Mouse (Mus musculus) liver, embryonic 12.5 days (tissue): ENCODE data around the gene Dlg2. TPM values are rescaled to one million over a fixed set of nuclear protein-coding genes. Genes with fewer than 3 reads are reported as not detected.

Experiments used
- ATAC-seq: fragments of 200-750 bp; cut with Nextera tagmentation; 2 replicates; pipeline ENCODE4 v1.8.0; 2017; ENCODE audit warnings: moderate number of reproducible peaks, mild to moderate bottlenecking, moderate library complexity
- H3K27ac ChIP-seq: fragments of 300-500 bp; sonication (generic); 2 replicates; pipeline ENCODE4 v1.5.1; 2016; ENCODE audit warnings: mild to moderate bottlenecking
- H3K27me3 ChIP-seq: fragments of 300-500 bp; sonication (generic); replicated peaks from 2 replicates; pipeline ENCODE4 v1.6.1; 2016; ENCODE audit warnings: mild to moderate bottlenecking, moderate library complexity
- H3K36me3 ChIP-seq: fragments of 300-500 bp; sonication (generic); 2 replicates; pipeline ENCODE4 v1.6.1; 2016; ENCODE audit warnings: mild to moderate bottlenecking, moderate library complexity
- H3K4me1 ChIP-seq: fragments of 300-500 bp; sonication (generic); 2 replicates; pipeline ENCODE4 v1.6.1; 2016
- H3K4me2 ChIP-seq: fragments of 300-500 bp; sonication (generic); 2 replicates; pipeline ENCODE4 v1.6.1; 2016; ENCODE audit warnings: mild to moderate bottlenecking, moderate library complexity
- H3K4me3 ChIP-seq: fragments of 300-500 bp; sonication (generic); 2 replicates; pipeline ENCODE4 v1.5.1; 2016; ENCODE audit warnings: mild to moderate bottlenecking, moderate library complexity
- H3K9ac ChIP-seq: fragments of 300-500 bp; sonication (generic); 2 replicates; pipeline ENCODE4 v1.6.1; 2016; ENCODE audit warnings: mild to moderate bottlenecking, moderate library complexity
- H3K9me3 ChIP-seq: fragments of 300-500 bp; sonication (generic); replicated peaks from 2 replicates; pipeline ENCODE4 v1.6.1; 2016; ENCODE audit warnings: mild to moderate bottlenecking, moderate library complexity
- WGBS: fragments of 180-500 bp; shearing (Covaris S2); methylation state at CpG from one replicate; pipeline ENCODE4 v1.1.7; 2016; ENCODE audit not compliant: insufficient replicate concordance; 5-methylcytosine and 5-hydroxymethylcytosine counted together
- polyA plus RNA-seq: library from polyadenylated mRNA; unstranded; fragments of >200 nt; fragmentation: Nextera tagmentation; extraction: Ambion mirVana; gene quantifications from 2 replicates; pipeline ENCODE4 v1.2.1, GENCODE M21; 2016

The Dlg2 gene
- polyA plus RNA-seq, 1 experiment from 2014 or later = 1.1 TPM

DNA sequence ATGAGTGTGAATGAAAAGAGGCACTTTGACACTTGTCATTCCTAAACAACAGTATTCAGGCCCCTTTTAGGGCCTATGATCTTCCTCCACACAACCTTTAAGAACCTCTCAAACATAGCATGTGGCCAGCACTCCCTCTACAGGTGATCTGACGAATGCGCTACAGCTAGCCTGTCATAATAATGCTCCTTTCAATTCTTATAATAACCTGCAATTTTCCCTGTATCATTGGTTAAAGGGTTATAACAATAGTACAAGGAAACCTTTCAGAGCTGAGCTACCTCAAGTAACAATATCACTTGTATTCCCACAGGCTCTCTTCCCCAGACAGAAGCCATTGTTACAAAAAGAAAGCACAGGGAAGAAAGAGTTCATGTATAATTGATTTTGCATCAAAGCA lies 1105.7 kb downstream of the Dlg2 start:
- Histone ChIP-seq H3K9me3 (no peaks in the 10 kb centered on the region), H3K4me3 (no peak overlapping the region), H3K4me1 (no peaks in the 10 kb centered on the region), H3K27me3 (no peaks in the 10 kb centered on the region), H3K4me2 (no peak overlapping the region), H3K27ac (no peak overlapping the region), H3K36me3 (no peaks in the 10 kb centered on the region), H3K9ac (no peak overlapping the region)
- ATAC-seq = no peak
- 70% methylated on average over 2 of the region's 2 CpGs for WGBS

GRCm38 (mm10) chr7:91583566-91583965 lies 1107.1 kb downstream of the Dlg2 start:
- Histone ChIP-seq H3K4me3 (no peak overlapping the region), H3K36me3 (no peaks in the 10 kb centered on the region), H3K27ac (no peak overlapping the region), H3K27me3 (no peaks in the 10 kb centered on the region), H3K9ac (no peak overlapping the region), H3K9me3 (no peaks in the 10 kb centered on the region), H3K4me1 (no peaks in the 10 kb centered on the region), H3K4me2 (no peak overlapping the region)
- 40% methylated on average over 1 of the region's 1 CpGs for WGBS
- no peak for ATAC-seq

DNA sequence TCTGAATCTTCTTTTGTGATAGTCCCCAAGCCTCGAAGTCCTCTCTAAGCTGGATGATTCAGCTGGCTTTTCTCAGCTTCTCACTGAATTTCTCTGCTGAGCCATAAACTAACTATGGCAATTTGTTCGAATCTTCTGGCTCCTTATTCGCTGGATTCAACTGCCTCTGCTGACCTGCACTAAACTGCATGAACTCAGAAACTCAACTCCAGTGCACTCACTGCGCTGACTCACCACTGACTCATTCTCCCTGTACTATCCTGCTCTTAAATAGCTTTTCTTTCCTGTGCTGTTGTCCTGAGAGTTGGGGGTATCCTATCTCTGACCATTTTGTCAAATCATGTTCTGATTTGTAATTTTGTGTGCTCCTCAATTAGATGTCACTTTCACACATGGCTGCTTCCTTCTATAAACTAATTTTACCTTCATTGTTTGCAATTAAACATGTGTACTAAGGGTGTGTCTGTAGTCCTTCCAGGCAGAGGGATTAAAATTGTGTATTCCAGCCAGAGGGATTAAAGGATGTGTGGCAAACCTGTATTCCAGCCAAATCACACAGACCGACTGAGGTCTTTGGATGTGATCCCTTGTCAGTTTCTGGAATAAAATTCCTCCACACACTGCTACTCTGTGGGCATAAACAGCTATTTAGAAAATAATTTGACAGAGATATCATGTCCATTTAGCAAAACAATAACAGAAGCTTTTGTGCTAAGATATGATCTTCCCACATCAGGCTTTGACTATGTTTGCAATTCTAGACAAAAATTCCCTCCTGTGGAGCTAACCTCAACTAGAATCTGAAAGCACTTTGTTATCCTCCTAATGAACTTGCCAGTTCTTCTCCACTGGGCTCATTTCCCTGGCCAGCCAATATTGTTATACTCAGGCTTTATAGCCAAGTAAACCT lies 1115.0 kb downstream of the Dlg2 start:
- H3K9me3 ChIP-seq = no peaks in the 10 kb centered on the region
- no peak overlapping the region for H3K9ac ChIP-seq
- H3K4me1 ChIP-seq = no peaks in the 10 kb centered on the region
- no peaks in the 10 kb centered on the region for H3K27me3 ChIP-seq
- H3K4me3 ChIP-seq = no peak overlapping the region
- 55% methylated on average over 5 of the region's 5 CpGs for WGBS
- H3K36me3 ChIP-seq = no peaks in the 10 kb centered on the region
- ATAC-seq = no peak
- no peak overlapping the region for H3K27ac ChIP-seq
- H3K4me2 ChIP-seq = no peak overlapping the region

- ATAC-seq = no peak
- Histone ChIP-seq H3K4me2 (no peak overlapping the region), H3K4me3 (no peak overlapping the region), H3K36me3 (no peaks in the 10 kb centered on the region), H3K9me3 (no peaks in the 10 kb centered on the region), H3K4me1 (no peaks in the 10 kb centered on the region), H3K27me3 (no peaks in the 10 kb centered on the region), H3K27ac (no peak overlapping the region), H3K9ac (no peak overlapping the region)
- 29% methylated on average over 4 of the region's 4 CpGs for WGBS
Observed at GRCm38 (mm10) chr7:91598549-91598948, 1122.1 kb downstream of the Dlg2 start.

- Histone ChIP-seq H3K9me3 (no peaks in the 10 kb centered on the region), H3K4me3 (no peak overlapping the region), H3K27me3 (no peaks in the 10 kb centered on the region), H3K36me3 (no peaks in the 10 kb centered on the region), H3K27ac (no peak overlapping the region), H3K9ac (no peak overlapping the region), H3K4me2 (no peak overlapping the region), H3K4me1 (no peaks in the 10 kb centered on the region)
- no peak for ATAC-seq
Observed at GRCm38 (mm10) chr7:91601307-91601706, 1124.8 kb downstream of the Dlg2 start.

GRCm38 (mm10) chr7:91603561-91603960 lies 1127.1 kb downstream of the Dlg2 start:
- H3K36me3 ChIP-seq = no peaks in the 10 kb centered on the region
- H3K27ac ChIP-seq = no peak overlapping the region
- H3K27me3 ChIP-seq = no peaks in the 10 kb centered on the region
- H3K4me3 ChIP-seq = no peak overlapping the region
- no peak overlapping the region for H3K4me2 ChIP-seq
- 57% methylated on average over 4 of the region's 4 CpGs for WGBS
- H3K9ac ChIP-seq = no peak overlapping the region
- ATAC-seq = no peak
- no peaks in the 10 kb centered on the region for H3K9me3 ChIP-seq
- no peaks in the 10 kb centered on the region for H3K4me1 ChIP-seq

DNA sequence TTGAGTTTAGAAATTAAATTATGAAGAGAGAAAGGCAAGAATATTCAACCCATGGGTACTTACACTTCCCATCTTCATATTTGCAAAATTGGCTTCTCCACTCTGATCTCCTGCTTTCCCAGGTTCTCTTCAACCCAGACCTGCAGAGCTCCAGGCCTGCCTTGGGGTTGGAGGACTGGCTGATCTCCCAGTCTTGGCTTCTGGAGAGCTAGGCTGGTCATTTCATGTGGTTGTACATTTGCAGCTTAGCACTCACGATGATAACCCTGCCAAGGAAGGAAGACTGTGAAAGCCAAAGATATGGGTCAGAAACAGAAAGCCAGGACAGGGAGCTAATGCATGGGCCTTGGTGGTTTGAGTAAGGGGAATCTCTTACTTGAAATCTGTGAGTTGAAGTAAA lies 1176.6 kb downstream of the Dlg2 start:
- Histone ChIP-seq H3K9ac (no peak overlapping the region), H3K27ac (no peak overlapping the region), H3K4me3 (no peak overlapping the region), H3K4me2 (no peak overlapping the region), H3K27me3 (no peaks in the 10 kb centered on the region), H3K4me1 (no peaks in the 10 kb centered on the region), H3K9me3 (no peaks in the 10 kb centered on the region), H3K36me3 (no peaks in the 10 kb centered on the region)
- 45% methylated on average over 1 of the region's 1 CpGs for WGBS
- ATAC-seq = no peak

GRCm38 (mm10) chr7:91659498-91659897 lies 1183.0 kb downstream of the Dlg2 start:
- no peak overlapping the region for H3K9ac ChIP-seq
- H3K27ac ChIP-seq = no peak overlapping the region
- 65% methylated on average over 2 of the region's 2 CpGs for WGBS
- H3K27me3 ChIP-seq = no peaks in the 10 kb centered on the region
- no peak for ATAC-seq
- H3K4me1 ChIP-seq = no peaks in the 10 kb centered on the region
- no peaks in the 10 kb centered on the region for H3K9me3 ChIP-seq
- no peak overlapping the region for H3K4me3 ChIP-seq
- no peaks in the 10 kb centered on the region for H3K36me3 ChIP-seq
- H3K4me2 ChIP-seq = no peak overlapping the region

GRCm38 (mm10) chr7:91672236-91673017 lies 1196.0 kb downstream of the Dlg2 start:
- no peak overlapping the region for H3K9ac ChIP-seq
- H3K4me2 ChIP-seq = no peak overlapping the region
- 67% methylated on average over 13 of the region's 13 CpGs for WGBS
- no peak overlapping the region for H3K27ac ChIP-seq
- no peak for ATAC-seq
- no peaks in the 10 kb centered on the region for H3K9me3 ChIP-seq
- H3K36me3 ChIP-seq = no peaks in the 10 kb centered on the region
- no peaks in the 10 kb centered on the region for H3K27me3 ChIP-seq
- H3K4me1 ChIP-seq = no peaks in the 10 kb centered on the region
- H3K4me3 ChIP-seq = no peak overlapping the region

DNA sequence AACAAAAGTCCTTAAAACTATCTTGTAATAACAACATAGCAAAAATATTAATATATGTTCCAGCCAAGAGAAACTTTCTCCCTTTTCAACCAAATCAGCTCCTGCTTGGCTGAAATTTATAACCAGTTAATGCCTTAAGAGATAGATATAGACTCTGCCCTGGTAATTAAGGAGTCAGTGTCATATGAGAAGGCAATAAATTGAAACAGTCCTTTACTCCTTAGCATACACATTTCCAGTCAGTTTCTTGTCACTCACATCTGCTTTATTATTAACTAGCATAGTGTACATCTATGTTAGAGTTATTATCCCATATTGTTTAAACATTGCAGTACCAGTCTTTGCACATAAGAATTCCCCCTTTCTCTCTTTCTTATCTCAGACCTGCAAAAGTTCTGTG lies 1197.9 kb downstream of the Dlg2 start:
- H3K4me2 ChIP-seq = no peak overlapping the region
- no peaks in the 10 kb centered on the region for H3K9me3 ChIP-seq
- no peaks in the 10 kb centered on the region for H3K27me3 ChIP-seq
- no peak for ATAC-seq
- H3K9ac ChIP-seq = no peak overlapping the region
- H3K36me3 ChIP-seq = no peaks in the 10 kb centered on the region
- H3K4me3 ChIP-seq = no peak overlapping the region
- H3K27ac ChIP-seq = no peak overlapping the region
- H3K4me1 ChIP-seq = no peaks in the 10 kb centered on the region

DNA sequence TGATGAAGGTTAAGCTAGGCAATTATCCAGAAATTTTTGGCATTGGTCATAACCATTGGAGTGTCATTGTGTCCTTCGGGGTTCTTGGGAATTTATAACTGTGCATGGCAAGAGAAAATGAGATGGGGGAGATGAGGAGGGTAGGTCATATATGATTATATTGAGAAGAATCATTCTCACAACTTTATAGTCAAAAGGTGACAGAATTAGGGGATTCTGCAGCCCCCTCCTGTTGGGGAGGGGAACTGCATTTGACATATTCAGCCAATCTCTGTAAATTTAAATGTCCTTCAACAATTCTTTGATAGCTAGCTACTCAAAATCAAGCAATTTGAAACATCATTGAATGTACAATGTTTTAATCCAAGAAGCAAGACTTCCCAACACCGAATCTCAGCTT lies 1201.5 kb downstream of the Dlg2 start:
- H3K4me1 ChIP-seq = no peaks in the 10 kb centered on the region
- H3K36me3 ChIP-seq = no peaks in the 10 kb centered on the region
- H3K4me3 ChIP-seq = no peak overlapping the region
- H3K27me3 ChIP-seq = no peaks in the 10 kb centered on the region
- WGBS = 46% methylated on average over 2 of the region's 2 CpGs
- ATAC-seq = no peak
- no peaks in the 10 kb centered on the region for H3K9me3 ChIP-seq
- H3K27ac ChIP-seq = no peak overlapping the region
- no peak overlapping the region for H3K4me2 ChIP-seq
- H3K9ac ChIP-seq = no peak overlapping the region

GRCm38 (mm10) chr7:91687930-91688329 lies 1211.5 kb downstream of the Dlg2 start:
- H3K9me3 ChIP-seq = no peaks in the 10 kb centered on the region
- no peaks in the 10 kb centered on the region for H3K27me3 ChIP-seq
- H3K4me3 ChIP-seq = no peak overlapping the region
- H3K4me2 ChIP-seq = no peak overlapping the region
- H3K36me3 ChIP-seq = no peaks in the 10 kb centered on the region
- H3K4me1 ChIP-seq = no peaks in the 10 kb centered on the region
- no peak overlapping the region for H3K27ac ChIP-seq
- no peak for ATAC-seq
- no peak overlapping the region for H3K9ac ChIP-seq
